Mouse (Mus musculus) CH12.LX (cell line): ENCODE data around the gene Zpbp2. TPM values are rescaled to one million over a fixed set of nuclear protein-coding genes. Genes with fewer than 3 reads are reported as not detected.
"Not testable (repeated sequence)": the region's sequence is repeated elsewhere in the genome, so short reads cannot be mapped to it uniquely, and the experiment has no call there.

Source experiments
- DNase-seq: peaks from one replicate; pipeline ENCODE4 v3.0.0-alpha.2; 2013; ENCODE audit errors: extremely low read depth
- H3K27ac ChIP-seq: 2 replicates; pipeline ENCODE4 v1.5.1; 2012; ENCODE audit warnings: low read depth, mild to moderate bottlenecking, control low read depth, moderate library complexity; ENCODE audit not compliant: insufficient read depth
- H3K27me3 ChIP-seq: replicated peaks from 2 replicates; pipeline ENCODE3; 2012; ENCODE audit warnings: inconsistent platforms
- H3K36me3 ChIP-seq, 2 experiments: replicated peaks in 1 of 2; 2 replicates each; pipeline versions ENCODE3 to v1.6.1; 2012; ENCODE audit warnings: inconsistent platforms in 1 of 2, low read length in 1 of 2, mild to moderate bottlenecking in 1 of 2, mixed read lengths in 1 of 2, moderate library complexity in 1 of 2; ENCODE audit not compliant: control insufficient read depth in 1 of 2, insufficient read depth in 1 of 2
- H3K4me1 ChIP-seq, 2 experiments: 2 replicates each; pipeline ENCODE4 v1.6.1; 2012; ENCODE audit warnings: inconsistent platforms in 1 of 2, moderate library complexity in 1 of 2; ENCODE audit not compliant: insufficient read depth in 2 of 2, control insufficient read depth in 1 of 2
- H3K4me2 ChIP-seq: 2 replicates; pipeline ENCODE4 v1.6.1; 2012; ENCODE audit warnings: low read depth, mild to moderate bottlenecking, control low read depth; ENCODE audit not compliant: poor library complexity, insufficient read depth, severe bottlenecking
- H3K4me3 ChIP-seq, 3 experiments: fragments of 150-350 bp in 1 of 3; sonication (generic) in 1 of 3; replicated peaks in 1 of 3; 2 replicates each; pipeline versions ENCODE3 to v1.5.1; 2011 to 2012; ENCODE audit warnings: low read depth in 2 of 3, low read length in 2 of 3, mild to moderate bottlenecking in 2 of 3, moderate library complexity in 2 of 3, control low read depth in 1 of 3, improper control_type of control experiment in 1 of 3, inconsistent platforms in 1 of 3, mixed read lengths in 1 of 3; ENCODE audit not compliant: poor library complexity in 1 of 3
- H3K79me2 ChIP-seq: replicated peaks from 2 replicates; pipeline ENCODE4 v1.6.1; 2012; ENCODE audit warnings: mild to moderate bottlenecking, moderate library complexity; ENCODE audit not compliant: control insufficient read depth, poor library complexity, insufficient read depth, severe bottlenecking; ENCODE audit errors: extremely low read depth
- H3K9ac ChIP-seq: 2 replicates; pipeline ENCODE4 v1.6.1; 2012; ENCODE audit warnings: low read depth, mild to moderate bottlenecking, control low read depth, moderate library complexity; ENCODE audit not compliant: insufficient read depth
- H3K9me3 ChIP-seq: replicated peaks from 2 replicates; pipeline ENCODE3; 2012; ENCODE audit warnings: low read length, inconsistent platforms, mixed read lengths
- CTCF ChIP-seq, 2 experiments: IDR thresholded peaks in 1 of 2; conservative IDR thresholded peaks in 1 of 2; 2 replicates each; pipeline ENCODE4 v1.5.1; 2011 to 2012; ENCODE audit warnings: low read depth in 2 of 2, low read length in 2 of 2, improper control_type of control experiment in 1 of 2, inconsistent platforms in 1 of 2, mild to moderate bottlenecking in 1 of 2, moderate library complexity in 1 of 2
- HCFC1 ChIP-seq: IDR thresholded peaks from 2 replicates; pipeline ENCODE4 v1.6.1; 2012; ENCODE audit warnings: low read depth, mild to moderate bottlenecking, inconsistent platforms, low read length, improper control_type of control experiment
- MAFK ChIP-seq: IDR thresholded peaks from 2 replicates; pipeline ENCODE4 v1.6.1; 2011; ENCODE audit warnings: low read length, improper control_type of control experiment; ENCODE audit not compliant: insufficient replicate concordance
- MAX ChIP-seq: IDR thresholded peaks from 2 replicates; pipeline ENCODE4 v1.6.1; 2011; ENCODE audit warnings: low read length, improper control_type of control experiment
- MYC ChIP-seq: IDR thresholded peaks from 2 replicates; pipeline ENCODE4 v1.6.1; 2011; ENCODE audit warnings: low read depth, mild to moderate bottlenecking, improper control_type of control experiment, low read length
- PAX5 ChIP-seq: IDR thresholded peaks from 2 replicates; pipeline ENCODE4 v1.6.1; 2012; ENCODE audit warnings: low read length, inconsistent platforms, mixed read lengths
- RAD21 ChIP-seq: IDR thresholded peaks from 2 replicates; pipeline ENCODE4 v1.6.1; 2011; ENCODE audit warnings: low read depth, mild to moderate bottlenecking, low read length, improper control_type of control experiment, moderate library complexity
- SMC3 ChIP-seq: IDR thresholded peaks from 2 replicates; pipeline ENCODE4 v1.6.1; 2011; ENCODE audit warnings: low read depth, low read length, improper control_type of control experiment
- USF1 ChIP-seq: IDR thresholded peaks from 2 replicates; pipeline ENCODE4 v1.6.1; 2014; ENCODE audit warnings: low read depth, mild to moderate bottlenecking, inconsistent platforms, low read length, improper control_type of control experiment
- USF2 ChIP-seq: conservative IDR thresholded peaks from 2 replicates; pipeline ENCODE4 v1.6.1; 2011; ENCODE audit warnings: low read depth, low read length, improper control_type of control experiment
- ZKSCAN1 ChIP-seq: IDR thresholded peaks from 2 replicates; pipeline ENCODE4 v1.6.1; 2012; ENCODE audit warnings: low read depth, inconsistent platforms, low read length, improper control_type of control experiment, borderline replicate concordance
- ZMIZ1 ChIP-seq: IDR thresholded peaks from 2 replicates; pipeline ENCODE4 v1.6.1; 2012; ENCODE audit warnings: low read depth, mild to moderate bottlenecking, inconsistent platforms, low read length, improper control_type of control experiment
- dilution Hi-C: fragments of 300-500 bp; cut with MboI; formaldehyde crosslinking; loops from 2 replicates; pipeline ENCODE4 v1.14.3; 2020; ENCODE audit warnings: low sequenced_read_pairs; ENCODE audit not compliant: extremely low pct_unique_long_range_greater_than_20kb, extremely low pct_ligation_motif_present
- in situ Hi-C: fragments of 300-500 bp; cut with MboI; formaldehyde crosslinking; loops from 3 replicates; pipeline ENCODE4 v1.14.3; 2019; ENCODE audit warnings: low sequenced_read_pairs, low pct_ligation_motif_present, low pct_unique_long_range_greater_than_20kb, mixed read lengths
- polyA plus RNA-seq: library from polyadenylated mRNA; unstranded; fragments of >175 nt; gene quantifications from 2 replicates; pipeline ENCODE4 v1.2.1, GENCODE M21; 2012; ENCODE audit warnings: low read depth; ENCODE audit not compliant: insufficient read length
- total RNA-seq, 2 experiments: library from RNA; depleted of rRNA; stranded (reverse); fragments of 300-350 nt in 1 of 2; fragments of >200 nt in 1 of 2; gene quantifications; 2 replicates each; pipeline ENCODE4 v1.2.3; 2012 to 2014

The Zpbp2 gene
- total and polyA plus RNA-seq, 3 experiments, result 3.2 to 3.9 (median 3.7) TPM

DNA sequence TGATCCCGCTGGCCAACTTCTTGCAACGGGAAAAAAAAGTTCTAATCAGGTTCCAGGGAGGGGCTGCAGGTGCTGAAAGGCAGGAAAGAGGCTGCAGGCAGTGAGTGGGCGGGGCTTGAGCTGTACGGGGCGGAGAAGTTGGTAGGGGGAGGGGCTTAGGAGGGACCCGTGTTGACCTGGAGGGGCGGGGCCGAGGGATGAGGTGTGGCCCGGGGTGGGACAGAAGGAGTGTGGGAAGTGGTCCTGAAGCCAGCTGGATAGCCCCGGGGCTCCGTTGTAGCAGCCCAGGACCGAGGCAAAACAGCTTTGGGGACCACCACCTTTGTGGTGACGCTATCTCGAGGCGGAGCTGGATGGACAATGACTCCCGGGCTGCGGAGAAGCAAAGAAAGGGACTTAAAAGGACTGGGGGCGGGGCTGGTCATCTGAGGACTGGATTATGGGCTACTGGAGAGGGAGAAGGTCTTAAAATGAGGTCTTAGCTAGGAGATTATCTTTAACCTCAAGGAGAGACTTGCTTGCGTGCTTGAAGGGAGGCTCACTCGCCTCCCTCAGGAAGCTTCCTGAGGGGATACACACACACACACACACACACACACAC lies 51.3 kb downstream of the Zpbp2 start:
- Histone ChIP-seq H3K27me3 (peaks cover 61% of the 10 kb centered on the region), H3K27ac (no peak overlapping the region), H3K36me3 (no peaks in the 10 kb centered on the region), H3K79me2 (no peaks in the 10 kb centered on the region)
- peak; percentile 43 for DNase-seq
- in situ Hi-C loops, result loop anchor here (10.0 kb wide), 1 partner anchor 73 kb away; no protein-coding TSS in a partner anchor
- TF ChIP-seq MYC, result no peak
- no peak for TF ChIP-seq MAX
- no peak for TF ChIP-seq USF1
- no peak for TF ChIP-seq ZMIZ1
- no peak for TF ChIP-seq USF2
- TF ChIP-seq, all 38 proteins: peak for 0
- peak overlapping the region; percentile 3; the same call in 1 of the 2 replicates for H3K4me2 ChIP-seq
- no peak overlapping the region for H3K9ac ChIP-seq
- no peak overlapping the region for H3K4me3 ChIP-seq
- peaks cover 2 to 20% of the 10 kb centered on the region in 2 experiments for H3K4me1 ChIP-seq
- no peaks in the 10 kb centered on the region for H3K9me3 ChIP-seq
- dilution Hi-C loops, result no loop called here

DNA sequence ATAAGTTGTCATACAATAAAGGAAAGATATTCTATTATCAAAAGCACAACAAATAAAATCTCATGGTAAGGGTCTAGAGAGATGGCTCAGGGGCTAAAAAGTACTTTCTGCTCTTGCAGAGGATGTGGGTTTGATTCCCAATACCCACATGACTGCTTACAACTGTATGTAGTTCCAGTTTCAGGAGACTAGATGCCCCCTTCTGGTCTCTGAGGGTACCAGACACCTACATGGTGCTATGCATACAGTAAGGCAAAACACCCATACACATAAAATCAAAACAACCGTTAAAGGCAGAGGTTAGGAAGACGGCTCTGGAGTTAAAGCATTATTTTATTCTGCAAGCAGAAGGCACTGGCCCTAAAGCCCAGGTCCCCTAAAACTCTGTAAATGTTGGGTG lies 53.1 kb downstream of the Zpbp2 start:
- Histone ChIP-seq H3K36me3 (no peaks in the 10 kb centered on the region), H3K27ac (no peak overlapping the region), H3K4me2 (no peak overlapping the region), H3K4me1 (peaks cover 4 to 13% of the 10 kb centered on the region in 2 experiments), H3K9ac (no peak overlapping the region), H3K79me2 (no peaks in the 10 kb centered on the region), H3K9me3 (no peaks in the 10 kb centered on the region), H3K4me3 (no peak overlapping the region), H3K27me3 (peaks cover 66% of the 10 kb centered on the region)
- in situ Hi-C loops, result loop anchor here (10.0 kb wide), 1 partner anchor 71 kb away; no protein-coding TSS in a partner anchor
- peak; percentile 37 for DNase-seq
- dilution Hi-C loops, result no loop called here
- TF ChIP-seq SMC3, result peak; percentile 61
- TF ChIP-seq PAX5, result no peak
- TF ChIP-seq MAFK, result no peak
- TF ChIP-seq CTCF (conservative IDR thresholded peaks at IDR 0.05 in 1 of 2, IDR thresholded peaks at IDR 0.05 in 1 of 2; ENCODE audit: low read depth in 2 of 2, low read length in 2 of 2), result peak in 1 of 2 experiments; percentile 73
- TF ChIP-seq HCFC1, result no peak
- peak; percentile 57 for TF ChIP-seq RAD21
- TF ChIP-seq ZKSCAN1, result no peak

GRCm38 (mm10) chr11:98604911-98605310 lies 54.0 kb downstream of the Zpbp2 start:
- H3K79me2 ChIP-seq, H3K27ac ChIP-seq, H3K9me3 ChIP-seq, H3K4me2 ChIP-seq, DNase-seq, dilution Hi-C loops, H3K4me3 ChIP-seq, H3K36me3 ChIP-seq, H3K9ac ChIP-seq: not testable (repeated sequence)
- Histone ChIP-seq H3K27me3 (peaks cover 67% of the 10 kb centered on the region), H3K4me1 (peaks cover 2 to 13% of the 10 kb centered on the region in 2 experiments; a peak in 3 of 4 replicates)
- in situ Hi-C loops, result loop anchor here (10.0 kb wide), 1 partner anchor 70 kb away; no protein-coding TSS in a partner anchor
